Mouse (Mus musculus): ENCODE measurements around the gene Tyk2. TPM values are rescaled to one million over a fixed set of nuclear protein-coding genes. Genes with fewer than 3 reads are reported as not detected.

Tyk2 gene
- polyA plus RNA-seq, 1 experiment from 2014 or later, result 10.3 TPM

DNA sequence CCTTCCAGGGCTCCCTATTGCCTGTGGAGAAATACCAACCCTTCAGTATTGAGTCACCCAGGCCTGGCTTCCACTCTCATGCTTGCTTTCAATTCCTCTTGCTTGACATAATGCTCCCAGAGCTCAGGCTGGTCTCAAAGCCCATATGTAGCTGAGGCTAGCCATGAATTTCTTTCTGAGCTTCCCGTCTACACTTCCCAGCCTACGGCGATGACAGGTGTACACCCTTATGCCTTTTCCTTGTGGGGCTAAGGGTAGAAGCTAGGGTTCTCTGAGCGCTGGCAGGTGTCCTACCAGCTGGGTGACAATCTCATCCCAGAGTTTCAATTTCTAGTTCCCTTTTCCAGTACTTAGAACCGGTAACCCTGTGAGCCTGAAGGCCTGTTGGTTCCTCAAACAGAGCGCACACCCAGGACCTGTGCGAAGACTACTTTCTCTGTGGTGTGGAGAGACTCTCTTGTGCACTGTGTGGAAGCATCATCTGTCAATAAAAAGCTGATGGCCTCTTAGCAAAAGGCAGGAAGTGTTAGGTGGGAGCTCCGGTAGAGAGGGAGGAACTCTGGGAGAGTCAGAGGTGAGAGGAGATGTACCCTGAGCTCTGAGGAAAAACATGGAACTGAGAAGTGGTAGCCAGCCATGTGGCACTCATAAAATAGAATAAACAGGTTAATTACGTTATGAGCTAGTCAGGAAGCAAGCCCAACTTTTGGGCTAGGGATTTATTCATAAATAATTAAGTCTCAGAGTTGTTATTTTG is 5.4 kb downstream of the Tyk2 start:
- H3K27me3 ChIP-seq, result no peaks in the 10 kb centered on the region
- no peak overlapping the region for H3K4me3 ChIP-seq
- ATAC-seq (replicated peaks), result no peak
- no peaks in the 10 kb centered on the region for H3K9me3 ChIP-seq
- no peak overlapping the region for H3K27ac ChIP-seq (replicated peaks)
- no peak overlapping the region for H3K4me2 ChIP-seq (replicated peaks)
- 92% methylated on average over 9 of the region's 9 CpGs for WGBS
- H3K4me1 ChIP-seq, result peaks cover 5% of the 10 kb centered on the region
- peaks cover 21% of the 10 kb centered on the region; the same call in 1 of the 2 replicates for H3K36me3 ChIP-seq
- H3K9ac ChIP-seq (replicated peaks), result no peak overlapping the region

DNA sequence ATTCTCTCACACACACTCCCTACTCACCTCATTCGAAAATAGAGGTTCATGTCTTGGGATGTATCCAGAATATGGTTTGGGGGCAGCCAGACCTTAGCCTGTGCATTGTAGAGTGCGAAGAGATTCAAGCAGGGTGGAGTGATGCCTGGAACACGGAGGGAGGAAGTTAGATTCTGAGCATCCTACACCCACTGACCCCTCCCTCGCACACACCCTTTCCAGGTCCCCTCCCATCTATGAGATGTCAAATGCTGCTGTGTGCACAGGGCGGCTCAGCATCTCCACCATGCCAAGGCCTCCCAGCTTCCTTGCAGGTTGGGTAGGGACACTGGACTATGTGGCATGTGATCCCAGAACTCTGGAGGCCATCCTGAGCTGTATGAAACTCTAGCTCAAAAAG is 6.2 kb downstream of the Tyk2 start:
- Histone ChIP-seq H3K4me1 (no peaks in the 10 kb centered on the region), H3K9me3 (no peaks in the 10 kb centered on the region), H3K9ac (replicated peaks) (no peak overlapping the region), H3K27ac (replicated peaks) (no peak overlapping the region), H3K4me3 (no peak overlapping the region), H3K4me2 (replicated peaks) (no peak overlapping the region), H3K27me3 (no peaks in the 10 kb centered on the region), H3K36me3 (peaks cover 23% of the 10 kb centered on the region; the same call in 1 of the 2 replicates)
- 84% methylated on average over 5 of the region's 5 CpGs for WGBS
- no peak for ATAC-seq (replicated peaks)

DNA sequence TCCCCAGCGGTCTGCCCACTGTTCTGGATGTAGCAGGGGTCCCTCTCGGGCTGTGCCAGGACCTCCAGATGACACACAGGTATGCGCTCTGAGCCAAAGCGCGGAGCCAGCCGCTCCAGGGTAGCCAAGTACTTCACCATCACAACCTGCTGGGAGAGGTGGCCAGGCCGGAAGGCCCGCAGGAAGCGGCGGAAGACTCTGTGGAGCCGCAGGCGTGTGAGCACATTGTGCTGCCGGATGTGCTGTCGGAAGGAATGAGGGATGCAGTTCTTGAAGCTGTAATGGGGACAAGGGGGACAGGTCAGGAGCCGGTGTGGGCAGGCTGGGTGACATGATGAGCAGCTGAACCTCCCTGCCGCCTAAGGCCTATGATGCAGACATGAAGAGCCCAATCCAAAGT is 9.6 kb downstream of the Tyk2 start:
- H3K9ac ChIP-seq (replicated peaks), result no peak overlapping the region
- peaks cover 19% of the 10 kb centered on the region; the same call in 1 of the 2 replicates for H3K36me3 ChIP-seq
- H3K4me1 ChIP-seq, result no peaks in the 10 kb centered on the region
- H3K4me3 ChIP-seq, result no peak overlapping the region
- no peaks in the 10 kb centered on the region for H3K9me3 ChIP-seq
- WGBS, result 96% methylated on average over 16 of the region's 16 CpGs
- no peak for ATAC-seq (replicated peaks)
- H3K27me3 ChIP-seq, result no peaks in the 10 kb centered on the region
- no peak overlapping the region for H3K4me2 ChIP-seq (replicated peaks)
- H3K27ac ChIP-seq (replicated peaks), result no peak overlapping the region

DNA sequence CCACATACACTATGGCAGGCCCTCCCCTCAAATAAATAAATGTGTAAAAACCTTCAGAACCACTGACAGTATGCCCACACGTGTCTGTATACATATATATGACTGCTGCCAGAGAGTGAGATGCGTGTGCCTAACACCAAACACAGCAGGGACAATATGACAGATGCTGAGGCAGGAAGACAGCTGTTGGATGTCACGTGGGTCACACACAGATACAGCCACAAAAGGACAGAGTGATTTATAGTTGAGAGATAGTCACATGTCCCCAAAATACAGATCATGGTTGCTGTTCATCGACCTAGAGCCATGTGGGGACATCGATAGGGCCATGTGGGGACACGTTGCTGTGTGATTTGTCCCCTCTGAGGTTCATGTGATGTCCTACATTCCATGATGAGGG is 14.0 kb downstream of the Tyk2 start:
- H3K9me3 ChIP-seq, result no peaks in the 10 kb centered on the region
- H3K36me3 ChIP-seq, result peaks cover 3% of the 10 kb centered on the region; the same call in 1 of the 2 replicates
- H3K27ac ChIP-seq (replicated peaks), result no peak overlapping the region
- no peak for ATAC-seq (replicated peaks)
- no peaks in the 10 kb centered on the region for H3K4me1 ChIP-seq
- H3K4me2 ChIP-seq (replicated peaks), result no peak overlapping the region
- H3K9ac ChIP-seq (replicated peaks), result no peak overlapping the region
- no peak overlapping the region for H3K4me3 ChIP-seq
- 80% methylated on average over 6 of the region's 6 CpGs for WGBS
- no peaks in the 10 kb centered on the region for H3K27me3 ChIP-seq

DNA sequence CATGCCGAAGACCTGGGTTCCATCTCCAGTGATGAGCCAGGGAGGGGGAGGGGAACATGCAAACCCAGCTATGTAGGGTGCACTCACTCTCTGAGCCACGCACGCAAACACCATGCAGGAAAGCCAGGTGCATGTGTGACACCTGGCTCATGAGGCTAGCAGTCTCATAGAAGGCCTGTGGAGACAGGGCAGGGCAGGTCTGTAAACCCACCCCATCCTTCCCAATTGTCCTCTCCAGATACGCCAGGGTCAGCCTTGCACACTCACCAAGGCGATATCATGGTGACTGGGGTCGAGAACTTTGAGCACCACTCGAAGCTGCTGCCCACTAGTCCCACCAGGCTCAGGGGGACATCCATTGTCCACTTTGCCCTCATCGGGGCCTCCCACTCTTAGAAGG is 15.9 kb downstream of the Tyk2 start:
- Histone ChIP-seq H3K27me3 (no peaks in the 10 kb centered on the region), H3K4me2 (replicated peaks) (no peak overlapping the region), H3K4me3 (no peak overlapping the region), H3K9me3 (no peaks in the 10 kb centered on the region), H3K27ac (replicated peaks) (no peak overlapping the region), H3K36me3 (peaks cover 3% of the 10 kb centered on the region; the same call in 1 of the 2 replicates), H3K9ac (replicated peaks) (no peak overlapping the region), H3K4me1 (no peaks in the 10 kb centered on the region)
- no peak for ATAC-seq (replicated peaks)
- 90% methylated on average over 8 of the region's 8 CpGs for WGBS

DNA sequence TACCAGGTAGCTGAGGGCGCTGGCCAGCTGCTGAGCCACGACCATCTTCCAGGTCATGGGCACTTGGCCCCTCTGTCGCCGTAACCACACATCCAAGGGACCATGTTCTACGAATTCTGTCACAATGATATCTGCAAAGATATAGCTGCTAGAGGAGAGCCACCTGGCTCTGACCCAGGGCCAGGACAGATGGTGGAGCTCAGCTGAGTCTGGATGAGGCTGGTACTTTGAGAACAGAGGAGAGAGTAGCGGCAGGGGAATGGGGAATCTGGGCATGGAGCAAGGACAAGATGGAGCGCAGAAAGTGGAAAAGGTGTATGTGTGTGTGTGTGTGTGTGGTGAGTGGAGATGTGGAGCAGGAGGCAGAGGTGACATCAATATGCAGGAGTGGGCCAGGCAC is 16.9 kb downstream of the Tyk2 start:
- no peak for ATAC-seq (replicated peaks)
- Histone ChIP-seq H3K4me3 (no peak overlapping the region), H3K36me3 (no peaks in the 10 kb centered on the region), H3K27me3 (no peaks in the 10 kb centered on the region), H3K27ac (replicated peaks) (no peak overlapping the region), H3K4me2 (replicated peaks) (no peak overlapping the region), H3K9me3 (no peaks in the 10 kb centered on the region), H3K9ac (replicated peaks) (no peak overlapping the region), H3K4me1 (no peaks in the 10 kb centered on the region)
- 86% methylated on average over 7 of the region's 7 CpGs for WGBS

DNA sequence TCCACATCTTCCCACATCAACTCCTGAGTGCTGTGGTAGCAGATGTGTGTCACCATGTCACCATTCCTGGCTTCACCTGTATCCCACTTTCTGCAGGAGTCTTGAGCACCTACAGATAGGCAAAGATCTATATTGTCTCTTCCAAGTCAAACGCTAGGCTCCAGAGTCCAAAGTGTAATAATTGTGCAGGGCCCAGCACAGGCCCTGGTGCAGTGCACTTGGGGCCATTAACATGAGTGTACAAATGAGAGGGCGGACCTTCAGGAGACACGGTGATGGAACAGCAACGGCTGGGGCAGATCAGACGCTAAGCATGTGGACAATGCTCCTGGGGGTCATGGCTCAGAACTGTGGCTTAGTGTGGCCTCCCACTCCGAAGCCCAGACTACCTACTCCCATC is 17.3 kb downstream of the Tyk2 start:
- H3K9ac ChIP-seq (replicated peaks), result no peak overlapping the region
- no peak overlapping the region for H3K4me3 ChIP-seq
- H3K36me3 ChIP-seq, result no peaks in the 10 kb centered on the region
- WGBS, result 90% methylated on average over 6 of the region's 6 CpGs
- H3K27me3 ChIP-seq, result no peaks in the 10 kb centered on the region
- no peak for ATAC-seq (replicated peaks)
- no peaks in the 10 kb centered on the region for H3K4me1 ChIP-seq
- H3K27ac ChIP-seq (replicated peaks), result no peak overlapping the region
- no peak overlapping the region for H3K4me2 ChIP-seq (replicated peaks)
- H3K9me3 ChIP-seq, result no peaks in the 10 kb centered on the region

DNA sequence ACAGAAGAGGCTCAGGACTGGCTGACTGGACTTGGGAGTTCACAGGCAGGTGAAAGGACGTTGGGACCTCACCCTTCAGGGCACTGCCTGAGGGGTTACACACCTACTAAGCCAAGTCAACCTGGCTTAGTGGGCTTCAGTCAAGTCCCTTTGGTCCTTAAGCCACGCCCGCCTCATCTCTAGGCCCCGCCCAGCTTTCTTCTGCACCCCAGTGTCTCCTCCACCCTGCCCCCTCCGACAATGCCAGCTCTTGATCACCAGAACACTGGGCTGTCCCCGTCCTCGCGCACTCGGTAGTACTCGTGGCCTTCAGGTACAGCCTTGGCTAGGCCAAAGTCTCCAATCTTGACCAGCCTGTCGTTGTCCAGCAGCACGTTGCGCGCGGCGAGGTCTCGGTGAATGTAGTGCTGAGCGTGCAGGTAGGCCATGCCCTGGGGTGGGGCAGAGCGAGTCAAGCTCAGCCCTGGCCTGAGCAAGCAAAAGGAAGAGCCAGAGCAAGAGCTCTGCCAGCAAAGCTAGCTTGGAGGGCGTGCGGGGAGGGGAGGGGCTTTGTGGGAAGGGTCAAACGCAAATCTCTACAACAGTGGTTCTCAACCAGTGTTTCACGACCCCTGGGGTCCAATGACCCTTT is 23.3 kb downstream of the Tyk2 start:
- ATAC-seq (replicated peaks), result no peak

DNA sequence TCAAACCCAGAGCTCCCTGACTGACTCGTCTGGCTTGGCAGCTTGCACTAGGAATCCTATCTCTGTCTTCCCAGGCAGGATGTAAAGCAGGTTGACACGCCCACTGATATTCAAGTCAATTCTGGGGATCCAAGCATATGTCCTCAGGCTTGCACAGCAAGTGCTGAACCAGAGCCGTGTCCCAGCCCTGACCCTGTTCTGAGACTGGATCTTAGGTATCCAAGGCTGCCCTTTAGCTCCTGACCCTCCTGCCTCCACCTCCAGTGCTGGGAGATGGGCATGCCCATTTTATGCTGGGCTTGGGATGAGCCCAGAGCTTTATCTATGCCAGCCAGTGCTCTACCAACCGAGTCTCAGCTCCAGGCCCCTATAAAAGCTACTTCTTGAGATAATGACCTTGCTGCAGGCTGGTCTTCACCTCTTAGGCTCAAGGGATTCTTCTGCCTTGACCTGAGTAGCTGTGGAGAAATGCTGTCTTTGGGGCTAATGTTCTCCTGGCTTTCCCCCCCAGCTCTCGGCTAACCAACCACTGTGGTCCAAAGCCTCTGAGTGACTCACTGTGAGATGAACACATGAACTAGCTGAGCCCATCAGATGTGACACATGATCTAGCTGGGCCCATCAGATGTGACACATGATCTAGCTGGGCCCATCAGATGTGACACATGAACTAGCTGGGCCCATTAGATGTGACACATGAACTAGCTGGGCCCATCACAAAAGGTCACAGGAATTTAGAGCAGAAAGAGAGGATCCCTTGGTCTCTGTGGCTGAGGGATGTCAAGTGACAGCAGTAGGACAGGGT is 25.1 kb downstream of the Tyk2 start:
- H3K36me3 ChIP-seq, result no peaks in the 10 kb centered on the region
- H3K4me3 ChIP-seq, result no peak overlapping the region
- H3K27me3 ChIP-seq, result no peaks in the 10 kb centered on the region
- H3K4me1 ChIP-seq, result no peaks in the 10 kb centered on the region
- H3K9ac ChIP-seq (replicated peaks), result no peak overlapping the region
- WGBS, result 83% methylated on average over 5 of the region's 5 CpGs
- H3K4me2 ChIP-seq (replicated peaks), result no peak overlapping the region
- ATAC-seq (replicated peaks), result no peak
- no peaks in the 10 kb centered on the region for H3K9me3 ChIP-seq
- no peak overlapping the region for H3K27ac ChIP-seq (replicated peaks)

More for the DNA sequence above, 23.3 kb downstream of the Tyk2 start:
- no peaks in the 10 kb centered on the region for H3K9me3 ChIP-seq
- no peaks in the 10 kb centered on the region for H3K4me1 ChIP-seq
- H3K27ac ChIP-seq (replicated peaks), result no peak overlapping the region
- H3K36me3 ChIP-seq, result no peaks in the 10 kb centered on the region
- H3K9ac ChIP-seq (replicated peaks), result no peak overlapping the region
- H3K27me3 ChIP-seq, result no peaks in the 10 kb centered on the region
- no peak overlapping the region for H3K4me3 ChIP-seq
- no peak overlapping the region for H3K4me2 ChIP-seq (replicated peaks)
- 39% methylated on average over 23 of the region's 23 CpGs for WGBS

DNA sequence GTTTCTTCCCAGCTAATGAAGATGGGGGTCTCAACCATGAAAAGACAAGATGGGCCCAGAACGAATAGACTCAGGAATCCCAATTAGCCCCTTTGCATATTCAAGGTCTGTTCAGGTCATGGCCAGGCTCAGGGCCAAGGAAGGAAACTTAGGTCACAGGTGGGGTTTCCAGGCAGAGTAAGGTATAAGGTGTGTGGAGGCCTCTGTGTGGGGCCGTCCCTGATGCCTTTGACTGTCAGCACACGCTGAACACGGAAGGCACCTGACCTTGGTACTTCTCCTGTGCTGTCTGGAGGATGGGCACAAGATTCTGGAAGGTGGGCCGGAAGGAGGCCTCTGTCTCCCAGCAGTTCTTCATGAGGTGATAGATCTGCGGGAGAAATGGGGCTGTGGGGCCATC is 26.2 kb downstream of the Tyk2 start:
- no peak for ATAC-seq (replicated peaks)
- no peaks in the 10 kb centered on the region for H3K9me3 ChIP-seq
- H3K4me1 ChIP-seq, result no peaks in the 10 kb centered on the region
- 90% methylated on average over 6 of the region's 6 CpGs for WGBS
- H3K27me3 ChIP-seq, result no peaks in the 10 kb centered on the region
- H3K4me3 ChIP-seq, result no peak overlapping the region
- no peak overlapping the region for H3K4me2 ChIP-seq (replicated peaks)
- H3K9ac ChIP-seq (replicated peaks), result no peak overlapping the region
- H3K27ac ChIP-seq (replicated peaks), result no peak overlapping the region
- H3K36me3 ChIP-seq, result no peaks in the 10 kb centered on the region

DNA sequence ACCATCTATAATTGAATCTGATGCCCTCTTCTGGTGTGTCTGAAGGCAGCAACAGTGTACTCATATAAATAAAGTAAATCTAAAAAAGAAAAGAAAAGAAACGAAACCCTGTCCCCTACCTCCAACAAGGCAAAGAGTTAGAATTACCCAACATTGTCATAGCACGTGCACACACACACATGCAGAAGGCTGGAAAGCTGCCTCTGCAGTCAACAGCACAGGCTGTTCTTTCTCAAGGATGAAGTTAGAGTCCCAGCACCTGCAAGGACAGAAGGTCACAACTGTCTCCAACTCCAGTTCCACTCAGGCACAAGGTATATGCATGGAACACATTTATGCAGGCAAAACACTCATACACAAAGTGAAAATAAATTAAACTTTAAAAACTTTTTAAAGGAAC is 29.0 kb downstream of the Tyk2 start:
- H3K27ac ChIP-seq (replicated peaks), result no peak overlapping the region
- no peak for ATAC-seq (replicated peaks)
- WGBS, result 84% methylated on average over 2 of the region's 2 CpGs

DNA sequence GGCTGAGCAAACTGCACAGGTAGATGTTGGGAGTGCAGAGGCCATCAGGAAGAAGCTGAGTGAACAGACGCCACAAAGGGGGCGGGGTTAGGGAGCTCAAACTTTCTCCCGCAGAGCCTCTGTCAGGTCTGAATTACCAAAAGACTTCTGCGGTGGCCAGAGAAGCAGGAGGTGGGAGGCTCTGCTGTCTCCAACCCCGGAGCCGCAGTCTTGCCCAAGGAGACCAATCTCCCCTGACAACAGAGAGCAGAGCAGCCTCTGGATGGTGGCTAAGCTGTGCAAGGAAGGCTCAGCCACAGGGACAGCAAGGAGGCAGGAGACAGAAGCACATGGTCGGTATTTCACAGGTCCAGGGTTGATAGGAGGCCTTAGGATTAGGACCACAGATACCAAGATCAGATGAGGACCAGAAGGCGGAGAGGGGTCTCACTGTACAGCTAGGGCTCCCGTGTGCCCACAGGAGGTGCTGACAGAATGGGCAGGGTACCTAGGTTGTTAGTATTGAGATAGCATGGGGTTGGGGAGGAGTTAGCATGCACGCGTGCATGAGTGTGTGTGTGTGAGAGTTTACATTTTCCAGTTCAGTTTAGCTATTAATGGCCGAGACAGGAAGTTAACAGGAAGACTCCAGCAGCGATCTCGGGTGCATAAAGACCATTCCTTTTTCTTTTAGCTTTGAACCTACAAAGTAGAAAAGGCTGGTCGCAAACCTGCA is 30.4 kb downstream of the Tyk2 start:
- Histone ChIP-seq H3K4me3 (no peak overlapping the region), H3K27me3 (no peaks in the 10 kb centered on the region), H3K9me3 (no peaks in the 10 kb centered on the region), H3K27ac (replicated peaks) (no peak overlapping the region), H3K36me3 (no peaks in the 10 kb centered on the region), H3K4me1 (no peaks in the 10 kb centered on the region), H3K4me2 (replicated peaks) (no peak overlapping the region), H3K9ac (replicated peaks) (no peak overlapping the region)
- no peak for ATAC-seq (replicated peaks)
- 53% methylated on average over 15 of the region's 15 CpGs for WGBS

More for the DNA sequence above, 29.0 kb downstream of the Tyk2 start:
- H3K4me3 ChIP-seq, result no peak overlapping the region
- no peaks in the 10 kb centered on the region for H3K36me3 ChIP-seq
- H3K4me2 ChIP-seq (replicated peaks), result no peak overlapping the region
- H3K27me3 ChIP-seq, result no peaks in the 10 kb centered on the region
- no peak overlapping the region for H3K9ac ChIP-seq (replicated peaks)
- no peaks in the 10 kb centered on the region for H3K4me1 ChIP-seq
- H3K9me3 ChIP-seq, result no peaks in the 10 kb centered on the region
